Mouse (Mus musculus): ENCODE data around the gene Pard3b. TPM values are rescaled to one million over a fixed set of nuclear protein-coding genes. Genes with fewer than 3 reads are reported as not detected.
"Not testable (repeated sequence)": the region's sequence is repeated elsewhere in the genome, so short reads cannot be mapped to it uniquely, and the experiment has no call there.

Pard3b gene
- total RNA-seq, 2 experiments from 2014 or later: 3.3 to 6.1 TPM

DNA sequence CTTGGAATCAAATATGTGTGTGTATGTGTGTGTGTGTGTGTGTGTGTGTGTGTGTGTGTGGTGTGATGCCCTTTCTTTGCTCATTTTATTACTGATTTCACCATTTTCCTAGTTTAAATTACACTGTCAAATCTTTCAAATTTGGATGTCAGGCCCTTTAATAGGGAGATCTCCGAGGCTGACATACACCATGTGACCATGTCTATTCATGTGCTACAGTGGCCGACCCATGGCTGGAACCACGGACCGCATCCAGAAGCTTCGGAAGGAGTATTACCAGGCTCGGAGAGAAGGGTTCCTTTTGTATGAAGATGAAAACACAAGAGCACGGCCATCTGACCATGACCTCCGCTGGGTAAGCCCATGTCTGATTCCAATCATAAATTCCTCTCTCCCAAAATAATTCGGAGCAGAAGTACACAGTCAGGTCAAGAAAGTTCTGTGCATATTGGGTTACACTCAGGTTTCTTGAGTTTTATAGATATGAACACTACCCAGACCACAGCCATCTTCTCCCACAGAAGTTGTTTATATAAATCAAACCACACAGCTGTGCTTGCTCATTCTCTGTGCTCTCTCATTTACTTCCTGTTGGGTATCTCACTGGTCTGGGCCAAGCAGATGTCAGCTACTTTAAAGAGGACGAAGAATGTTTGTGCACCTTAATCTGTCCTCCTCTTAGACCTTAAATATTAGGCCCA is 894.0 kb downstream of the Pard3b start:
- no peak for DNase-seq (ENCODE audit: extremely low spot score in 1 of 2, low spot score in 1 of 2)

DNA sequence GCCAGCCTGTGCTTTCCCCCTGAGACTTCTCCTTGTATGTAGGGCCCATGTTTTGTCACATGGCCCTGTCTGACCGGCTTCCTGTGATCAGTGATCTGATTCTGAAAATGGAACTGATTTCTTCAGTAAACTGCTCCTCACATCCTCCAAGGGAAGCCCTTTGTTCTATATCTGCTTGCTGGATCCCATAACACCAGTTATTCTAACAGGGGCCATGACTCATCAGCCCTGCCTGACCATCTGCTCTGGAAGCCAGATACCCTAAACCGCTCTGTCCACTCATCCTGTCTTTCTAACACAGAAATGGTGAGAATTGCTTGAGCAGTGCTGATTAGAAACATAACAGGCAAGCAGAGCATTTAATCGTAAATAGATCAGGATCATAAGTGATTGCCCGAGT is 910.3 kb downstream of the Pard3b start:
- no peak for DNase-seq (ENCODE audit: extremely low spot score in 1 of 2, low spot score in 1 of 2)

DNA sequence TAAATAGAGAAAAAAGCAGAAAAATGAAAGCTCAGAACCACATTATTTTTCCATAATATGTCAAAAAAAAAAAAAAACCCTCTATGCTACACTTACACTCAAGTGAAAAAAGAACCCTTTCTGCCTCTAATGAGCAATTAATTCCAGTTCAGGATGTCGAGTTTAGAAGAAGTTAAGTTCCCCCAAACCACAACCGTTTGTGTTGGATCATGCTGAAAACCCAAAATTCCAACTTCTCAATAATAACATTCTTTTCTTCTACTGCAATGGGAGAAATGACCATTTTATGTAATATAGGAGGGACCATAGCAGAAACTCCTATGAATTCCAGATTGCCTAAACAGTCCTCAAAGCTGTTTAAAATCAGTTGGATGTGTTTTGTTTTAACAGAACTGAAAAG is 911.9 kb downstream of the Pard3b start:
- DNase-seq (ENCODE audit: extremely low spot score in 1 of 2, low spot score in 1 of 2): no peak

DNA sequence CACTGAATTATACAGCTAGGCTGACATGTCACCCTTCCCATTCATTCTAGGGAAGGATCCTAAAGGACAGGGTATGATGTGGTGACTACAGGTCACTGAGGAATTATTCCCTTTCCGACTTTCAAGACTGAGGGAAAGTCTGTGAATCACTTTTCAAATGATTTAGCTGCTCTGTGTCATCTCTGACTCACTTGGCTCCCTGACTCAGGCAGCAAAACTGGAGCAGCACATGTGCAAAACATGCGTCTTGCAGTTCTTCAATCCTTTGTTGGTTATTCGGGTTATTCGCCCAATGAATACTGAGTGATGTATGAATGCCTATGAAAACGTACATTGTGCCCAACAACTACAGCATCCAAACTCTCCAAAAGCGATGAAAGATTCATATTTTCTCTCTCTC is 912.9 kb downstream of the Pard3b start:
- DNase-seq (ENCODE audit: extremely low spot score in 1 of 2, low spot score in 1 of 2): no peak

DNA sequence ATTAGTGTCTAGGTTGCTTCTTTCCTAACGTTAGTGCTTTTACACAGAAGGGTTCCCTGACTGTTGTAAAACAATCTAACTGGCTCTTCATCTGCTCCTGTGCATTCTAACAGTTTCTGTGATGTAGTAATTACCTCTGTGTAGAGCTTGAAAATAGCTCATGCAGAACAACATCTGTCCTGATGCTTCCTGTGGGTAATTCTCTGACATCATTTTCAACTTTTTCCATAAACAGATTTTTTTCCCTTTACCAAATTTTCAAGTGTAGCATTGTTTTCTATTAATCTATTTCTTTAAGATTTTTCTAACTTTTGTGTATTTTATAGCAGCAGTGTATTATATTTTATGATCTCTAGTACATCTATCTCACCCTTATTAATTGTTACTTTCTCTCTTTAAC is 917.2 kb downstream of the Pard3b start:
- DNase-seq (ENCODE audit: extremely low spot score in 1 of 2, low spot score in 1 of 2): no peak

DNA sequence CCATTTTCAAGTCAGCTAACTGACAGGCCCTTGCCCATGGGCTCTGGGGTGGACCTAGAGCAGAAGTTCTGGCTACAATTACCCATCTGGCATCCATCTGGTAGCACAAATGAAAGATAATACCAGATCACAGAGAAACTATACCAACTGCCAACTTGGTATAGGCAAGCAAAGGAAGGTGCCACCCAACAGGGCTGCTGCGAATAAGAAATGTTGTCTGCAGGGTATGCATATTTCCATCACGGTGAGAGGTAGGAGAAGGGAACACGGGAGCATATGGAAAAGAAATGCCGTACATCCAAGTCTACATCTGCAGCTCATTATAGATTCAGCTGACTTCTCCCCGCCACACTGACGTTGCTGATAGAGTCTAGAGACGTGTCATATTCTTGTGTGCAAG is 924.4 kb downstream of the Pard3b start:
- DNase-seq (ENCODE audit: extremely low spot score in 1 of 2, low spot score in 1 of 2): no peak

DNA sequence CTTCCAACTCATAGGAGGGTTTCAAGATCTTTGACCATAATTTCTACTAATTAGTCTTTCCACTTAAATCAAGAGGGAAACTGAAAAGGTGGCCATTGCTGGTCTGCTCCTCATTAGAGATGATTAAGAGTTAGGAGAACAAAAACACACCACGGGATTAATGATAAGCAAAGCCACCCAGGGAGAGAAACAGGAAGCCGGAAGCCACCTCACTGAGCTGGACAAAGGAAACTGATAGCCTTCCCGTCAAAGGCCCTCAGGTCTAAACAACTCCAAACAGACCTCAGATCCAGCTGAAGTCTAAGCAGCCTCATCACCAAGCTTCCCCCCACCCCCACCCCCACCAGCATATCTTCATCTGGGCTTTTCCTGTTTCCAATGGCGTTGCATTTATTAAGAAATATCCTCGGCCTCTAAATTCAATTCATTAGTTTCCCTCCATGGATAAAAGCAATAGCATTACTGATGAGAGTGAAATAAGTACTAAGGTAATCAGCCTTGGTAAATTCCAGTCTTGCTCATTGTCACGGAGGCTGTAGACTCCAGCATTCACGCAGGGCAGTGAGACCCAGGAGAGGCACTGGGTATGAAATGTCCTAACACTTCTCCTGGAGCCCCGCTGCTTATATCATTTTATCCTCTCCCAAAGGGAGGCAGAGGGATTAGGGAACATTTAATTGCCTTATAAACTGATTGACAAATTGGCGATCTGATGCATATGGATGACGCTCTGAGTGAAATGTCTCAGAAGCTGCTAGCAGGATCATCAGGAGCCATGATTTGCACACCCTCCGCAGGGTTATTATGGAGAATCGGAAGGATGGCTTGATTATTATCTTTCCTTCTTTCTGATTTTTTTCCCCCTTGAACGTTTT is 925.9 kb downstream of the Pard3b start:
- DNase-seq (ENCODE audit: extremely low spot score in 1 of 2, low spot score in 1 of 2): no peak

DNA sequence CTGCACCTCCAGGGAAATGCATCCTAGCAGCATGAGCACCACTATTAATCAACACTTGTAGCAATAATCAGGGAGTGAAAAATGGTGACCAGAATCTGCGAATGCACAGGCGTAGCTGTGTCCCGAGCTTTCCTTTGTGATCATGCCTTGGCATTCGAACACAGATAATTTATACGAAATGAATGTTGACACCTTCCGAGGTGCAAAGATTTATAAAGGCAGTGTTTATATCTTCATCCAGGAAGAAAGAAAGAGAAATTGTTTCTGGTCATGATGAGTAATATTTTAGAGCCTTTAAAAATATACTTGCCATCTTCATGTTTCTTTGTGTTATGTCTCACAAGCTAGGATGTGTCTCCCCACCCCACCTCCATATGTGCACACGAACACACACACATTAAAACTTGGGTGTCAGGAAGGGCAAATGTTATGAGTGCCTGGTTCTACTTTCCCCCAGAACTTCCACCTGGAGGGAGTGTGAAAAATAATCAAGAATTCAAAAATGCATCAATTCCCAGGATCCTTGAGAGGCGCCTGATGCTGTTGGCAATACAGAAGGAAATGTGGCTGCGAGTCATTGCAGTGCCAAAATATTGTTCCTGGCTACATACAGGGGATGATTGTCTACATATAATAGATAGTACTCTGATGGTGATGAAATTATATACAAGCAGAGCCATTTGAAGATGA is 926.6 kb downstream of the Pard3b start:
- no peak for DNase-seq (ENCODE audit: extremely low spot score in 1 of 2, low spot score in 1 of 2)

DNA sequence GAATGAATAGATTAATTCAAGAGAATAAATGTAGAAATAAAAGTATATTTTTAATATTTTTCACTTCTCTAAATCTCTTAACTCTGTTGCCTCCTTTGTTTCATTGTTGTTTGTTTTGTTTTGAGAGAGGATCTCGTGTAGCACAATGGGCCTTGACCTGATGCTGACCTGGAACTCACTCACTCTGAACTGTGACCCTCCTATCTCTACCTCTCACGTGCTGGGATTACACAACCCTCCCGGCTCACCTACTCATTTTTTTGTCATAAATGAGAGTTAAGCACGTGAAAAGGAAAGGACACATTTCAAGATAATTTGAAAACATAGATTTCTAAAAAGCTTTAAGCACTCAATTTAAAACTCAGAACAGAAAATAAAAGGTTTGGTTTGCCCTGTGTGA is 928.0 kb downstream of the Pard3b start:
- no peak for DNase-seq (ENCODE audit: extremely low spot score in 1 of 2, low spot score in 1 of 2)

DNA sequence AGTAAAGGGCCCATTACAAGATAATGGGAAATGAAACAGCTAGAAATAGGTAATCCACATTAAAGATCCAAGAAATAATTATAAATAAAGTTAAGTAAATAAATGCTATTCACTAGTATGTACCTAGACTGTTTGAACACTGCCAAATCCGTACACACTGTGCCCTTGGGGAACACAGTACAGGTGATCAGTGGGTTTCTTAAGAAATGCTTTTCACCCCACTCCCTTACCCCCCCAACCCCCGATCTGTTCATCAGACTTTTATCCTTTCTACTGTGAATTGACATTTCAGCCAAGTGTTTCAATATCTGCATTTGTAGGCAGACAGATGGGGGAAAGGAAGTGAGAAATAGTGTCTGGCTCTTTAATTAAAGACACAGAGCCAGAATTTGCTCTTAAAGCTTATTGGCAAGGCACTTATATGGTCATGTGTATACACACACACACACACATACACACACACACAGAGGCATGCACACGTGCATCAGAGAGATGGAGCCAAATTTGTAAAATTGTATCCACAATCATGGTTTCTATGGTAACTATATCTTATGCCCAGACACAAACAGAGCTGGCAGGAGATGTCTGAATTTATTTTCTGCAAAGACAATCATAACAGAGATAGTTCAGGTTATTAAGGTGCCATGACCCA is 938.4 kb downstream of the Pard3b start:
- DNase-seq (ENCODE audit: extremely low spot score in 1 of 2, low spot score in 1 of 2): no peak

DNA sequence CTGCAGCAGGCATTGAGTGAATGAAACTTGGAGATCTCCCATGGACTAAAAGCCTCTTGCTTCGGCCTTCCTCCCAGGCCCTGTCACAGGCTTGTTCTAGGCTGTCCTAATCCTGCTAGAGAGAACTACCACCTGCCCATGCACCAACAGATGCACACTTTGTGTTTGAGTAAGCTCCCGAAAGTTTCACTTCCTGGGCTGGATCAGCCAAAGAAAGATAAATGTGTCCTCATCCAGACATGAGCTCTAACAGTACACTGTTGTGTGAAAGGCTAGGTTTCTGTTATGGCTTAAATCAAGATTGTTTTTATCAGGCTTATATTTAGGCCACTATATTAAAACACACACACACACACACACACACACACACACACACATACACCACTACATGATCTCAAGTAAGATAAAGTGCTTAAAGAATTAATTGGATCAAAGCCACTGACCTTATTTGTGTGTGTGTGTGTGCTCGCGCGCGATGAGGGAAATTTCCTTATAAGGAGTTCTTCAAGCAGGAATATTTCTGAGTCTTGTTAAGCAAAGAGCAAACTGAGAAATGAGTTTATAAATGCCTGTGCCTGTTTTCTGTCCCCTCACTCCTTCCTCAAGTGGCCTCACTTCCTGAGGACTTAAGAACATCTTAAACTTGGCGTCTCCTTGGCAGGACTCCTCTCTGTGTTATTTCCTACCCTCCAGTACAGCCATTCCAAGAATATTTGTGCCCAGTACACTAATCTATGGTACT is 940.6 kb downstream of the Pard3b start:
- DNase-seq (ENCODE audit: extremely low spot score in 1 of 2, low spot score in 1 of 2): no peak

DNA sequence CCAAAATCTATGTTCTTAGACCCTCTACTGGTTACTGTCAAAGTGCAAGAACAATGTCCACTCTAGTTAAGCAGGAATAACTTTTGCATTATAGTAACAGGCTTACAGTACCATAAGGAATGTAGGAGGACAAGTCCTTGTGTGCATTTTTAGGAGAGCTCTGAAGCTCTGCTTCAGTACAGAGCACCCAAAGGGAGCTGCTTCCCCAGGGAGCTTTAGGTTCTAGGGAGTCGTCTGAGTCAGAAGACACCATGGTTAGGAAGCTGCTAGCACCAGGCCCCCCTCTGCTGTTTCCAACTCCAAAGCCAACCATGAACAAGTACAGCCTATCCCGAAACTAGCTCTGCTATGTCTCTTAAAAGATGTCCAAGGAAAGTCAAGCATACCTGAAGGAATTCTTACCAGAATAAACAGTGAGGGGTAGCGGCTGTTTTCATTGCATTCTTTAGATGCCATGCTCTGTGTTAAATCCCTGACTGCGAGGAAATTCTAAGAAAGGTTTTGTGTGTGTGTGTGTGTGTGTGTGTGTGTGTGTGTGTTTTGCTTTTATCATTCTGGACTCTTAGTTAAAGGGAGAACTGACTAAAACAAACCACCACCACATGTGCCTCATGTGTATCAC is 941.8 kb downstream of the Pard3b start:
- DNase-seq (ENCODE audit: extremely low spot score in 1 of 2, low spot score in 1 of 2): no peak

DNA sequence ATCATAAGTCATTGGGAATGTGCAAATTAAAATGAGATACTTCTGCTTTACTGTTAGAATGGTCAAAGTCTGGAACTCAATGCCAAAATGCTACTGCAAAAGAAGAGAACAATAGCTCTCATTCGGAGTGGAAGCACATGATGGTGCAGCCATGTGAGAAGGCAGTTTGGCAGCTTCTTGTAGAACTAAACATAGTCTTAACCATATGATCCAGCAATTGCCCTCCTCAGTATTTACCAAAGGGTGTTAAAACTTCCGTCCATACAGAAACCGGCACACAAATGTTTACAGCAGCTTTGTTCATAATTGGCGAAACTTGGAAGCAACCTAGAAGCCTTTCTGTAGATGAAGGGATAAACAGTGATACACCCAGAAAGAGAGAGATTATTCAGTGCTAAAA is 943.9 kb downstream of the Pard3b start:
- no peak for DNase-seq (ENCODE audit: extremely low spot score in 1 of 2, low spot score in 1 of 2)

DNA sequence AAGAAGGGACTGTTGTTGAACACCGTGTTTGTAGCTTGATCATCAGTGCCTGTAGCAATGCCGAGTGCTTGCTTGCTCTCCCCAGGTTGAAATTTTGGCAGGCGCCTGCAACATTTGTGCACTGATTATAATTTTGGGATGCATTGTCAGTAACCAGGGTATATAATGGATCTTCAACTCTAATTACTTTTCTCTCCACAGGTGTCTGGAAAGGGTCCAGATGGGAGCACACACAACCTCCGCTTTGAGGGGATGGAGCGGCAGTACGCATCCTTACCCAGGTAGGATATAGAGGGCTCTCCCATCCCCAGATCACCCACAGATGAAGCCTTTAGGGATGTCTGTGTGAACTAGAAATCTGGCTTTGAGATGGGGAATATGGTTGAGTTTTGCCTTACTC is 948.9 kb downstream of the Pard3b start:
- DNase-seq (ENCODE audit: extremely low spot score in 1 of 2, low spot score in 1 of 2): no peak

DNA sequence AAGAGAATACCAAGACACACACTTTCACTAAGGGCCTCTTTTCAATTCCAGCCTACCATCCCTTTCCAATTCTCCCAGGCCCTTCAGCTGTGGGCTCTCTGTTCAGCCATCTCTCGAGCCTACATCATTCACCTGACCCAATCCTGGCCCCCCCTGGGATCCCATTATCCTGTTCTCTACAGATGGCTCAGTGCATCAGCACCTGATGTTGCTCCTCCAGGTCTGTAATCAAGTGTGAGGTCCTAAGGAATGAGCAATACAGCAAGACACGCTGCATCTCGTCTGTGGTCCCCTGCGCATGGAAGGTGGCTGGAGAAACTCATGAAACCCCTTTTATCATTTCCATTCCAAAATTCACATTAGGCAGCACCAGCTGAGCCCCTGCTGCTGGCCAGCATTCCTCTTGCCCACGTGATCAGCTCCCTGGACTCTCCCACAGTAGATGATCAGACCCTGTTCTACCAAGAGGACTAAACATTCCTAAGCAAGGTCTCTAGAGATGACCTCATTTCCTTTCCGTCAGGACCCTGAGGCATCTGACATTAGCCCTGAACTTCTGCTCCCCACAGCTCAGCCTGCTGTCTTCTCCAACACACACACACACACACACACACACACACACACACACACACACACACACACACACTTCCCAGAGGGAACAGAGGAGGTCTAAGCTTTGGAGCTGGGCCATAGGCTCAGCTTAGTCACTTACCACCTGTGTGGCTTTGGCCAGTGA is 952.8 kb downstream of the Pard3b start:
- DNase-seq (ENCODE audit: extremely low spot score in 1 of 2, low spot score in 1 of 2): no peak

DNA sequence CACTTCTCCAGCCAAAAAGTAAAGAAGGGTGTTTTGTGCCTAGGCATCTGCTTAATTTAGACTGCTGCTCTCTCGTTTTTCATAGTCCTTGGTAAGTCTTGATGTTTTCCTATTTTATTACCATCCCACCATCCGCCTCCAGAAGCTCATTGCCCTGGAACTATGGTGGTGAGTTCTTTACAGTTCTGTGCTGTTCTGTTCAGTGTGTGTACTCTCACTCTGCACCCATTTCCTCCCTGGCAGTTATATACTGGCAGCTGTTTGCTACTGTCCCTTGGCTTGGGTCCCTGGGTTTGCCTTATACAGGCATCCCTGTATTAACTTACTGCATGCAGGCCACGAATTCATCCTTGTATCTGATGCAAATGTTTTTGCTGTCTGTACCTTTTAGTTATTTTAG is 956.8 kb downstream of the Pard3b start:
- no peak for DNase-seq (ENCODE audit: extremely low spot score in 1 of 2, low spot score in 1 of 2)

DNA sequence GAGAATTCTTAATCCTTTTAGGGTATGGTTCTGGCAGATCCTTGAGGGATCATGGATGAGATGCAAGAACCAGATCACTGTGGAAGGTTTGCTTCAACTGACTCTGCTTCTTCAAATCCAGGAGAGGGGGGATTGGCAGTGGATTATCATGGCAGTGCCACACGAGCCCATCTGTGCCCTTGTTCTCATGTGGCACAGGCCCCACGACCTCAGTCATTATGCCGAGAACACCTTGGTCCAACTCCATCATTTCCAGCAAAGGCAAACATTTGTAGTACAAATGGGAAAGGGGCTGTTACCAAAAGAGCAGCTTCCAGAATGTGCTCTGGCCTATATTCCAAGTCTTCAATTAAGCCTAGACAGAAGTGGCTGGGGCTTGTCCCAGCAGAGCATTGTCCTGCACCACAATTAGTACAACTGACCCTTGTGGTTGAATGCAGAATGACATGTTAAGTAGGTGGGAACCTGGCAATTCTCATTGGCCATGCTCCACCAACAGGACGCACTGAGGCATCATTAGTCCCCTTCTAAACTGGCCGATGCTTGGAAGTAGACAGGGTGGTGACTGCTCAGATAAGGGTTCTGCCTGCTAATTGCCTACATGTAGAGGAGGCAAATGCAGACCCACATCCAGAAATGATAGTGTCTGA is 959.3 kb downstream of the Pard3b start:
- no peak for DNase-seq (ENCODE audit: extremely low spot score in 1 of 2, low spot score in 1 of 2)

DNA sequence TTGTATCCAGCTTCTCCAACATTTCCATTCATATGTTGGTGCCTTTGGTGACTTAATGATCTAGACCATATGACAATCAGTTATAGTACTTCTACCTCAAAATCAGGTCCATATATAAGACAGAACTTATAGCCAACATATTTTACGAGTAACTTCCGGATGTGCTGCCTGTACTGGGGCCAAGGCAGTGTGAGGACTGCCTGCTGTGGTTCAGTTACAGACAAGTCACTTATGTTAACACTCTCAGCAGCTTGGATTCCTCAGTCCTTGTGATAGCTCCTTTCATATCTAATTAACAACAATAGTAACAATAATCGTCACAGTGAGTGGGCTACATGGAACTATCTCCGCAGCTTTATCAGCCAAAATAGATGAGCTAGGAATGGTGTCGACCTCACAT is 959.9 kb downstream of the Pard3b start:
- no peak for DNase-seq (ENCODE audit: extremely low spot score in 1 of 2, low spot score in 1 of 2)

DNA sequence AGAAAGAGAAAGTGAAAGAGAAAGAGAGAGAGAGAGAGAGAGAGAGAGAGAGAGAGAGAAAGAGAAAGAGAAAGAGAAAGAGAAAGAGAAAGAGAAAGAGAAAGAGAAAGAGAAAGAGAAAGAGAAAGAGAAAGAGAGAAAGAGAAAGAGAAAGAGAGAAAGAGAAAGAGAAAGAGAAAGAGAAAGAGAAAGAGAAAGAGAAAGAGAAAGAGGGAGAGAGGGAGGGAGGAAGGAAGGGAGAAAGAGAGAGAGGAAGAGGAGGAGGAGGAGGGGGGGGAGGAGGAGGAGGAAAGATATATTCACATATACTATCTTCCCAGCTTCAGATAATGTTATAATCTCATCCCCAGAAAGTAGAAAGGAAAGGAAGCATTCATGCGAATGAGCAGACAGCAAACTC is 966.0 kb downstream of the Pard3b start:
- DNase-seq (ENCODE audit: extremely low spot score in 1 of 2, low spot score in 1 of 2): not testable (repeated sequence)
